Mouse (Mus musculus) ES-E14 (cell line): ENCODE results near the gene Hhipl1. TPM values are rescaled to one million over a fixed set of nuclear protein-coding genes. Genes with fewer than 3 reads are reported as not detected.

ENCODE experiments used
- DNase-seq: peaks from one replicate; pipeline ENCODE4 v3.0.0-alpha.2; 2013; ENCODE audit warnings: low read depth, low spot score
- H3K27ac ChIP-seq: 2 replicates; pipeline ENCODE4 v1.5.1; 2012; ENCODE audit warnings: low read depth, mild to moderate bottlenecking, low read length, moderate library complexity, mixed read lengths; ENCODE audit not compliant: poor library complexity, insufficient read depth, severe bottlenecking
- H3K36me3 ChIP-seq: 2 replicates; pipeline ENCODE4 v1.6.1; 2012; ENCODE audit warnings: mild to moderate bottlenecking, low read length, moderate library complexity, mixed read lengths; ENCODE audit not compliant: control insufficient read depth, poor library complexity, insufficient read depth, severe bottlenecking
- H3K4me1 ChIP-seq, 2 experiments: fragments of 150-350 bp in 1 of 2; sonication (generic) in 1 of 2; 2 replicates each; pipeline ENCODE4 v1.6.1; 2012; ENCODE audit warnings: low read length in 2 of 2, mild to moderate bottlenecking in 1 of 2, mixed read lengths in 1 of 2; ENCODE audit not compliant: control insufficient read depth in 2 of 2, insufficient read depth in 2 of 2, poor library complexity in 1 of 2
- H3K4me3 ChIP-seq, 2 experiments: fragments of 150-350 bp in 1 of 2; sonication (generic) in 1 of 2; 2 replicates each; pipeline ENCODE4 v1.5.1; 2012; ENCODE audit warnings: low read length in 2 of 2, low read depth in 1 of 2, mild to moderate bottlenecking in 1 of 2, mixed read lengths in 1 of 2; ENCODE audit not compliant: insufficient read depth in 1 of 2, poor library complexity in 1 of 2, severe bottlenecking in 1 of 2
- H3K9ac ChIP-seq: 2 replicates; pipeline ENCODE4 v1.6.1; 2012; ENCODE audit warnings: low read depth, mild to moderate bottlenecking, low read length, mixed read lengths; ENCODE audit not compliant: poor library complexity, insufficient read depth, severe bottlenecking
- H3K9me3 ChIP-seq: fragments of 150-350 bp; sonication (generic); 2 replicates; pipeline ENCODE4 v1.6.1; 2012; ENCODE audit warnings: low read depth, mild to moderate bottlenecking, low read length; ENCODE audit not compliant: control insufficient read depth, insufficient read depth
- CHD2 ChIP-seq: IDR thresholded peaks from 2 replicates; pipeline ENCODE4 v1.6.1; 2014; ENCODE audit warnings: mild to moderate bottlenecking, low read depth, low read length, inconsistent platforms
- HCFC1 ChIP-seq: IDR thresholded peaks from 2 replicates; pipeline ENCODE4 v1.6.1; 2012; ENCODE audit warnings: low read length, inconsistent platforms, borderline replicate concordance; ENCODE audit not compliant: insufficient read depth
- MAFK ChIP-seq: IDR thresholded peaks from 2 replicates; pipeline ENCODE4 v1.6.1; 2014; ENCODE audit warnings: mild to moderate bottlenecking, low read depth, low read length, inconsistent platforms; ENCODE audit not compliant: insufficient read depth
- ZC3H11A ChIP-seq: IDR thresholded peaks from 2 replicates; pipeline ENCODE4 v1.6.1; 2012; ENCODE audit warnings: low read depth, mild to moderate bottlenecking, inconsistent platforms, low read length, borderline replicate concordance
- ZNF384 ChIP-seq: IDR thresholded peaks from 2 replicates; pipeline ENCODE4 v1.6.1; 2012; ENCODE audit warnings: low read depth, low read length, inconsistent platforms
- in situ Hi-C, 2 experiments: fragments of 600-800 bp; cut with MboI; formaldehyde crosslinking; loops; one replicate each; pipeline ENCODE4 v1.15.1; 2025; ENCODE audit warnings: low sequenced_read_pairs in 2 of 2, inconsistent platforms in 1 of 2; ENCODE audit not compliant: unreplicated experiment in 2 of 2
- total RNA-seq: library from RNA; depleted of rRNA; stranded (reverse); fragments of 300-350 nt; gene quantifications from 2 replicates; pipeline ENCODE4 v1.2.3, GENCODE M21; 2012

Gene Hhipl1
- total RNA-seq, 1 experiment: 1.0 TPM

DNA sequence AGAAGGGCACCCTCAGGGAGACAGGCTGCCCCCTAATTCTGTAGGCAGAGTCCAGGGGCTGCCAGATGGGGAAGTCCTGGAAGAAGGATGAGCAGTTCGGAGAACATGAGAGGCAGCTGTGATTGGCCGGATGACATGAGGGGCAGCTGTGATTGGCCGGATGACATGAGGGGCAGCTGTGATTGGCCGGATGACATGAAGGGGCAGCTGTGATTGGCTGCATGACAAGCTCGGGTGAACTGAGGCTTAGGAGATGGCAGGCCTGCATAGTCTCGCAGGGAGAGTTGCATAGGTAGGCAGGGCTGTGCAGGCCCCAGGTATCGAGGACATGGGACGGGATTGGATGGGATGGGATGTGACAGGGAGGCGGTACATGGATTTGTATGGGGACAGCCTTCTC lies 13.7 kb upstream of the Hhipl1 start:
- no peaks in the 10 kb centered on the region for H3K36me3 ChIP-seq
- no peak for TF ChIP-seq ZNF384
- TF ChIP-seq CHD2: peak; percentile 89
- DNase-seq: no peak
- in situ Hi-C loops: no loop called here
- H3K27ac ChIP-seq: no peak overlapping the region
- H3K4me3 ChIP-seq: peak overlapping the region in 1 of 2 experiments; percentile 41; a peak in 1 of 4 replicates
- H3K9ac ChIP-seq: no peak overlapping the region; the same call in 1 of the 2 replicates
- peaks cover 1 to 7% of the 10 kb centered on the region in 2 experiments; a peak in 2 of 4 replicates for H3K4me1 ChIP-seq
- H3K9me3 ChIP-seq: no peaks in the 10 kb centered on the region

DNA sequence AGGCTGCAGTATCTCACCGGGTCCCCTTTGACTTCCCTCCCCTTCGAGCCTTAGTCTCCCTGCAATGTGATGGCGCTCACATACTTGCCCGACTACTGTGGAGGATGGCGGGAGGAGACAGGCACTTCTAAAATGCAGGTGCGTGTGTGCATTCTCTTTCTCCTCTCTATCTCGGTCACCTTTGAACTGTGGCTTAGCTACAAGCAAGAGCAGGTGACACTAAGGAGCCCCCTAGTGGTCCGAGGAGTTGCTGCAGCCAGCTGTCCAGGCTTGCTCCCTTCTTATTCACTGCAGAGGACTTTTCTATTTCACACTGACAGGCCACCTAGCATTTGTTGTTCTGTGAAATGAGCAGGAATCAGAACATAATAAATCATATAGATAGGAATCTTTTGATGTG lies 13.1 kb upstream of the Hhipl1 start:
- Histone ChIP-seq H3K9me3 (no peaks in the 10 kb centered on the region), H3K27ac (no peak overlapping the region), H3K9ac (no peak overlapping the region; the same call in 1 of the 2 replicates), H3K4me3 (no peak overlapping the region; a peak in 1 of 4 replicates), H3K36me3 (no peaks in the 10 kb centered on the region), H3K4me1 (peaks cover 1 to 7% of the 10 kb centered on the region in 2 experiments; a peak in 2 of 4 replicates)
- peak; percentile 66 for DNase-seq
- in situ Hi-C loops: no loop called here
- TF ChIP-seq CHD2 (no peak), HCFC1 (no peak), MAFK (no peak), ZNF384 (no peak), ZC3H11A (no peak)

DNA sequence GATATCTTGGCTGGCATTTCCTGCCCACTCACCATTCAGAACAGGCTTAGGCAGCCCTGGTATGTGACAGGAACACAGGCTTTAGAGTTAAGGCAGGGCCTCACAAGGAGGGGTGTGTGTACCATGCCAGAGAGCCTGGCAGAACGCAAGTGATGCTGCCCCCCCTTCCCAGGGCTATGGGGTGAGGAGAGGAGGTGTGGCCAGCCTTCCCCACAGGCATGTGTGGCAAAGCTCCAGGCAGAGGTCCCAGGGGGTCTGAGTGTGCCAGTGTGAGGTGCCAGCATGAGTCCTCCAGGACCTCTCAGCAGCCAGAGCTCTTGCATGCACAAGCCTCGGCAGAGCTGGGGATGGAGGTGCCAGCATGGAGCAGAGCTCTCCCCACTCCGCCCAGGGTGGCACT lies 11.4 kb upstream of the Hhipl1 start:
- TF ChIP-seq CHD2: no peak
- in situ Hi-C loops: loop anchor here in 1 of 2 experiments (5.0 kb wide), 1 partner anchor 87 kb away; no protein-coding TSS in a partner anchor
- Histone ChIP-seq H3K36me3 (no peaks in the 10 kb centered on the region), H3K27ac (no peak overlapping the region), H3K9me3 (no peaks in the 10 kb centered on the region), H3K9ac (no peak overlapping the region), H3K4me1 (peaks cover 0 to 3% of the 10 kb centered on the region in 2 experiments; a peak in 1 of 4 replicates), H3K4me3 (no peak overlapping the region)
- no peak for DNase-seq

GRCm38 (mm10) chr12:108297033-108297432 lies 9.0 kb upstream of the Hhipl1 start:
- no peaks in the 10 kb centered on the region for H3K36me3 ChIP-seq
- no peak overlapping the region for H3K9ac ChIP-seq
- H3K27ac ChIP-seq: no peak overlapping the region
- no peaks in the 10 kb centered on the region for H3K9me3 ChIP-seq
- peak; percentile 69; the same call in 1 of the 2 replicates for TF ChIP-seq ZC3H11A
- TF ChIP-seq ZNF384: no peak
- TF ChIP-seq MAFK: no peak
- H3K4me1 ChIP-seq: peaks cover 0 to 6% of the 10 kb centered on the region in 2 experiments; a peak in 2 of 4 replicates
- H3K4me3 ChIP-seq: no peak overlapping the region
- no peak for DNase-seq
- in situ Hi-C loops: loop anchor here in 1 of 2 experiments (5.0 kb wide), 1 partner anchor 90 kb away; no protein-coding TSS in a partner anchor

DNA sequence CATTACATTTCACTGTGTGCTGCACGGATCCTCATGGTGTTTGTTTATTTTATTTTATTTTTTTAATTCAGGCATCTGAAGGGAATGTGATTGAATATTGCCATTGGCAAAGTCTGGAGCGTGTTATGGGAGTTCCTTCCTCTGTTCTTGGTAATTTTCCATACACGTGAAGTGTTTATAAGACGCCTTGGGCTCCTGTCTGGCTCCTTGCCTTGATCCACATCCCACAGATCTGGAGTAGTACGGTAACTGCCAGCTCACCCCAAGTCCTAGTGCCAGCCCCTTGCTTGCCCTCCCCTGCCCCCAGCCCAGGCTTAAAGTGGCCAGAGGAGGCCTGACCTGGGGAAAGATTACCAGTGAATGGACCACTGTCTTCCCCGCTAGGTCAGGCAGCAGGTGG lies 5.1 kb upstream of the Hhipl1 start:
- in situ Hi-C loops: no loop called here
- no peak overlapping the region for H3K27ac ChIP-seq

More for the DNA sequence above, 5.1 kb upstream of the Hhipl1 start:
- no peak for DNase-seq
- TF ChIP-seq MAFK (no peak), HCFC1 (no peak), ZNF384 (no peak), CHD2 (no peak), ZC3H11A (no peak)
- Histone ChIP-seq H3K36me3 (no peaks in the 10 kb centered on the region), H3K4me3 (no peak overlapping the region), H3K4me1 (peaks cover 0 to 9% of the 10 kb centered on the region in 2 experiments; a peak in 3 of 4 replicates), H3K9me3 (no peaks in the 10 kb centered on the region), H3K9ac (no peak overlapping the region)
